Mouse (Mus musculus) midbrain, embryonic 10.5 days (tissue): ENCODE data around the gene Mrps34. TPM values are rescaled to one million over a fixed set of nuclear protein-coding genes. Genes with fewer than 3 reads are reported as not detected.

Source experiments
- DNase-seq: peaks from one replicate; pipeline ENCODE4 v3.0.0-alpha.2; 2017; ENCODE audit warnings: low spot score
- H3K27ac ChIP-seq: fragments of 300-500 bp; sonication (generic); replicated peaks from 2 replicates; pipeline ENCODE4 v1.5.1; 2016; ENCODE audit warnings: mild to moderate bottlenecking
- H3K27me3 ChIP-seq: fragments of 300-500 bp; sonication (generic); 2 replicates; pipeline ENCODE4 v1.6.1; 2016; ENCODE audit warnings: low read depth, mild to moderate bottlenecking; ENCODE audit not compliant: poor library complexity, severe bottlenecking
- H3K36me3 ChIP-seq: fragments of 300-500 bp; sonication (generic); 2 replicates; pipeline ENCODE4 v1.6.1; 2016; ENCODE audit warnings: mild to moderate bottlenecking, moderate library complexity
- H3K4me1 ChIP-seq: fragments of 300-500 bp; sonication (generic); 2 replicates; pipeline ENCODE4 v1.6.1; 2016
- H3K4me3 ChIP-seq: fragments of 300-500 bp; sonication (generic); 2 replicates; pipeline ENCODE4 v1.5.1; 2016; ENCODE audit warnings: mild to moderate bottlenecking, moderate library complexity
- H3K9me3 ChIP-seq: fragments of 300-500 bp; sonication (generic); replicated peaks from 2 replicates; pipeline ENCODE4 v1.6.1; 2016; ENCODE audit warnings: mild to moderate bottlenecking
- WGBS: fragments of 180-500 bp; shearing (Covaris S2); methylation state at CpG from one replicate; pipeline ENCODE4 v1.1.7; 2016; 5-methylcytosine and 5-hydroxymethylcytosine counted together
- polyA plus RNA-seq: library from polyadenylated mRNA; unstranded; fragments of >200 nt; fragmentation: Nextera tagmentation; extraction: Ambion mirVana; gene quantifications from 2 replicates; pipeline ENCODE4 v1.2.1, GENCODE M21; 2016

Mrps34 gene
- polyA plus RNA-seq, 1 experiment from 2014 or later, result 98.1 TPM

- Histone ChIP-seq H3K9me3 (no peaks in the 10 kb centered on the region), H3K4me1 (peaks cover 45% of the 10 kb centered on the region), H3K36me3 (peaks cover 72% of the 10 kb centered on the region), H3K4me3 (peak within 1 kb of the TSS; percentile 91), H3K27ac (peak within 1 kb of the TSS; percentile 91), H3K27me3 (no peaks in the 10 kb centered on the region)
- DNase-seq, result peak; percentile 79
- 1% methylated on average over 50 of the region's 50 CpGs for WGBS
Measured at GRCm38 (mm10) chr17:24896241-24896992, 1.5 kb downstream of the Mrps34 start, which contains the start of gene Nme3. Gene Nme3, plus strand, starts transcription at chr17:24896500.

GRCm38 (mm10) chr17:24896993-24897269 lies 2.0 kb downstream of the Mrps34 start:
- DNase-seq, result no peak
- WGBS, result 47% methylated on average over 11 of the region's 11 CpGs
- Histone ChIP-seq H3K27ac (peak overlapping the region; percentile 91), H3K27me3 (no peaks in the 10 kb centered on the region), H3K36me3 (peaks cover 72% of the 10 kb centered on the region), H3K9me3 (no peaks in the 10 kb centered on the region), H3K4me1 (peaks cover 45% of the 10 kb centered on the region), H3K4me3 (peak overlapping the region; percentile 91)

- WGBS, result 81% methylated on average over 4 of the region's 4 CpGs
- H3K27ac ChIP-seq, result no peak overlapping the region
- no peaks in the 10 kb centered on the region for H3K27me3 ChIP-seq
- peaks cover 72% of the 10 kb centered on the region for H3K36me3 ChIP-seq
- H3K9me3 ChIP-seq, result no peaks in the 10 kb centered on the region
- DNase-seq, result no peak
- peaks cover 45% of the 10 kb centered on the region for H3K4me1 ChIP-seq
- peak overlapping the region; percentile 91 for H3K4me3 ChIP-seq
Measured at GRCm38 (mm10) chr17:24897600-24897999, 2.7 kb downstream of the Mrps34 start.

- H3K9me3 ChIP-seq, result no peaks in the 10 kb centered on the region
- DNase-seq, result no peak
- peak overlapping the region; percentile 91; the same call in 1 of the 2 replicates for H3K4me3 ChIP-seq
- WGBS, result 81% methylated on average over 4 of the region's 4 CpGs
- peaks cover 45% of the 10 kb centered on the region for H3K4me1 ChIP-seq
- H3K27ac ChIP-seq, result no peak overlapping the region
- no peaks in the 10 kb centered on the region for H3K27me3 ChIP-seq
- H3K36me3 ChIP-seq, result peaks cover 72% of the 10 kb centered on the region
Measured at GRCm38 (mm10) chr17:24898041-24898854, 3.3 kb downstream of the Mrps34 start.

GRCm38 (mm10) chr17:24899153-24899552 lies 4.2 kb downstream of the Mrps34 start:
- no peaks in the 10 kb centered on the region for H3K27me3 ChIP-seq
- H3K4me3 ChIP-seq, result no peak overlapping the region
- WGBS, result 87% methylated on average over 5 of the region's 5 CpGs
- peaks cover 37% of the 10 kb centered on the region for H3K4me1 ChIP-seq
- DNase-seq, result no peak
- no peak overlapping the region for H3K27ac ChIP-seq
- no peaks in the 10 kb centered on the region for H3K9me3 ChIP-seq
- H3K36me3 ChIP-seq, result peaks cover 75% of the 10 kb centered on the region

GRCm38 (mm10) chr17:24900014-24900413 lies 5.1 kb downstream of the Mrps34 start:
- no peaks in the 10 kb centered on the region for H3K9me3 ChIP-seq

GRCm38 (mm10) chr17:24902124-24902523 lies 7.2 kb downstream of the Mrps34 start:
- Histone ChIP-seq H3K36me3 (peaks cover 100% of the 10 kb centered on the region), H3K27ac (no peak overlapping the region), H3K27me3 (no peaks in the 10 kb centered on the region), H3K4me3 (no peak overlapping the region), H3K4me1 (peaks cover 12% of the 10 kb centered on the region), H3K9me3 (no peaks in the 10 kb centered on the region)
- DNase-seq, result no peak
- 95% methylated on average over 5 of the region's 5 CpGs for WGBS

More at GRCm38 (mm10) chr17:24900014-24900413, 5.1 kb downstream of the Mrps34 start:
- WGBS, result 95% methylated on average over 6 of the region's 6 CpGs
- Histone ChIP-seq H3K36me3 (peaks cover 84% of the 10 kb centered on the region), H3K4me3 (no peak overlapping the region), H3K27me3 (no peaks in the 10 kb centered on the region), H3K27ac (no peak overlapping the region), H3K4me1 (peaks cover 32% of the 10 kb centered on the region)
- no peak for DNase-seq

- H3K9me3 ChIP-seq, result no peaks in the 10 kb centered on the region
- no peak overlapping the region for H3K27ac ChIP-seq
- no peaks in the 10 kb centered on the region for H3K27me3 ChIP-seq
- 70% methylated on average over 9 of the region's 9 CpGs for WGBS
- DNase-seq, result no peak
- H3K4me1 ChIP-seq, result peaks cover 4% of the 10 kb centered on the region
- H3K36me3 ChIP-seq, result peaks cover 100% of the 10 kb centered on the region
- H3K4me3 ChIP-seq, result 0 out of 2 replicates have a peak overlapping the region, but pooled peaks have one; percentile 4
Measured at GRCm38 (mm10) chr17:24902671-24903474, 8.0 kb downstream of the Mrps34 start.

- no peak for DNase-seq
- no peaks in the 10 kb centered on the region for H3K9me3 ChIP-seq
- no peak overlapping the region for H3K27ac ChIP-seq
- peaks cover 100% of the 10 kb centered on the region for H3K36me3 ChIP-seq
- no peaks in the 10 kb centered on the region for H3K4me1 ChIP-seq
- H3K4me3 ChIP-seq, result no peak overlapping the region
- 93% methylated on average over 9 of the region's 9 CpGs for WGBS
- H3K27me3 ChIP-seq, result no peaks in the 10 kb centered on the region
Measured at GRCm38 (mm10) chr17:24903767-24904166, 8.9 kb downstream of the Mrps34 start.

- Histone ChIP-seq H3K36me3 (peaks cover 100% of the 10 kb centered on the region), H3K9me3 (no peaks in the 10 kb centered on the region), H3K4me3 (no peak overlapping the region), H3K4me1 (no peaks in the 10 kb centered on the region), H3K27ac (no peak overlapping the region), H3K27me3 (no peaks in the 10 kb centered on the region)
- WGBS, result 96% methylated on average over 2 of the region's 2 CpGs
- DNase-seq, result no peak
Measured at GRCm38 (mm10) chr17:24907591-24907990, 12.7 kb downstream of the Mrps34 start.

GRCm38 (mm10) chr17:24913984-24914383 lies 19.1 kb downstream of the Mrps34 start:
- Histone ChIP-seq H3K4me3 (no peak overlapping the region), H3K27ac (no peak overlapping the region), H3K27me3 (no peaks in the 10 kb centered on the region), H3K36me3 (peaks cover 99% of the 10 kb centered on the region), H3K9me3 (no peaks in the 10 kb centered on the region), H3K4me1 (no peaks in the 10 kb centered on the region)
- no peak for DNase-seq

GRCm38 (mm10) chr17:24923246-24923645 lies 28.3 kb downstream of the Mrps34 start:
- H3K27me3 ChIP-seq, result no peaks in the 10 kb centered on the region
- H3K4me1 ChIP-seq, result no peaks in the 10 kb centered on the region
- H3K4me3 ChIP-seq, result no peak overlapping the region
- no peaks in the 10 kb centered on the region for H3K9me3 ChIP-seq
- peaks cover 98% of the 10 kb centered on the region for H3K36me3 ChIP-seq
- H3K27ac ChIP-seq, result no peak overlapping the region
- 93% methylated on average over 1 of the region's 1 CpGs for WGBS
- DNase-seq, result no peak
